Mouse (Mus musculus) lung, embryonic 14.5 days (tissue): ENCODE measurements at regions not wholly inside any gene's neighbourhood (a gene's known extent, or its start where the extent isn't known, plus 50 kb on each side); places are given as distances from the start of the nearest gene placed in this dataset.

Source experiments
- ATAC-seq: fragments of 200-750 bp; cut with Nextera tagmentation; 2 replicates; pipeline ENCODE4 v1.8.0; 2017; ENCODE audit warnings: mild to moderate bottlenecking, moderate TSS enrichment, moderate library complexity; ENCODE audit not compliant: insufficient read depth
- DNase-seq: peaks from one replicate; pipeline ENCODE4 v3.0.0-alpha.2; 2015
- H3K27ac ChIP-seq: fragments of 300-500 bp; sonication (generic); 2 replicates; pipeline ENCODE4 v1.5.1; 2014; ENCODE audit warnings: low read depth, mild to moderate bottlenecking, moderate library complexity
- H3K27me3 ChIP-seq: fragments of 300-500 bp; sonication (generic); 2 replicates; pipeline ENCODE4 v1.6.1; 2014; ENCODE audit warnings: low read length, control low read depth; ENCODE audit not compliant: insufficient read depth
- H3K36me3 ChIP-seq: fragments of 300-500 bp; sonication (generic); 2 replicates; pipeline ENCODE4 v1.6.1; 2014; ENCODE audit warnings: control low read depth; ENCODE audit not compliant: insufficient read depth
- H3K4me1 ChIP-seq: fragments of 300-500 bp; sonication (generic); 2 replicates; pipeline ENCODE4 v1.6.1; 2014; ENCODE audit warnings: antibody characterized with exemption, control low read depth; ENCODE audit not compliant: insufficient read depth
- H3K4me2 ChIP-seq: fragments of 300-500 bp; sonication (generic); 2 replicates; pipeline ENCODE4 v1.6.1; 2014; ENCODE audit warnings: mild to moderate bottlenecking
- H3K4me3 ChIP-seq: fragments of 300-500 bp; sonication (generic); 2 replicates; pipeline ENCODE4 v1.5.1; 2014; ENCODE audit warnings: low read depth, low read length
- H3K9ac ChIP-seq: fragments of 300-500 bp; sonication (generic); 2 replicates; pipeline ENCODE4 v1.6.1; 2014
- H3K9me3 ChIP-seq: fragments of 300-500 bp; sonication (generic); 2 replicates; pipeline ENCODE4 v1.6.1; 2016; ENCODE audit warnings: low read depth, low read length, control low read depth
- CTCF ChIP-seq: IDR thresholded peaks from 2 replicates; pipeline ENCODE4 v1.5.1; 2016; ENCODE audit warnings: antibody characterized with exemption, low read depth
- WGBS: fragments of 180-500 bp; shearing (Covaris S2); extraction: QIAGEN DNeasy Blood & Tissue Kit; methylation state at CpG from one replicate; pipeline ENCODE4 v1.1.7; 2014; 5-methylcytosine and 5-hydroxymethylcytosine counted together

DNA sequence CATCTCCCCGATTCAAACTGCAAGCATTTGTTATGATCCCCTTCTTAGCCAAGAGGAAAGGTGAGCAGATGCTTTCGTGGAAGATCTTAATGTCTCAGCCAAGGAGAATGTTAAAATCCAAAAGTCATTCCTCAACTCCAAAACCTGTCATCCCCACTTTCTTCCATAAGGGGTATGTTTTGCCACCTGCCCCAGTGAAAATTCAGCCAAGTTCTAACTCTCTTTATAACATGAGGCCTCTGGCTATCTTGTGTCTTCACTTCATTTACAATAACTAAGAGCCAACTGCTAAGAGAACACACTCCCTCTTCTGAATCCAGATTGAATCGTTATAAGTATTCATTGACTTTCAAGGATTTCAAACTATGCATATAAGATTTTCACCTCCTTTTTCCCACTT, 246.7 kb upstream of the Adam34 start:
- H3K27ac ChIP-seq = no peak overlapping the region
- H3K4me1 ChIP-seq = no peaks in the 10 kb centered on the region
- no peak for DNase-seq
- WGBS = 67% methylated on average over 3 of the region's 3 CpGs
- no peaks in the 10 kb centered on the region for H3K9me3 ChIP-seq
- no peak overlapping the region for H3K4me2 ChIP-seq
- no peak for ATAC-seq
- H3K9ac ChIP-seq = no peak overlapping the region
- no peaks in the 10 kb centered on the region for H3K36me3 ChIP-seq
- no peak for TF ChIP-seq CTCF
- no peak overlapping the region for H3K4me3 ChIP-seq
- H3K27me3 ChIP-seq = no peaks in the 10 kb centered on the region

DNA sequence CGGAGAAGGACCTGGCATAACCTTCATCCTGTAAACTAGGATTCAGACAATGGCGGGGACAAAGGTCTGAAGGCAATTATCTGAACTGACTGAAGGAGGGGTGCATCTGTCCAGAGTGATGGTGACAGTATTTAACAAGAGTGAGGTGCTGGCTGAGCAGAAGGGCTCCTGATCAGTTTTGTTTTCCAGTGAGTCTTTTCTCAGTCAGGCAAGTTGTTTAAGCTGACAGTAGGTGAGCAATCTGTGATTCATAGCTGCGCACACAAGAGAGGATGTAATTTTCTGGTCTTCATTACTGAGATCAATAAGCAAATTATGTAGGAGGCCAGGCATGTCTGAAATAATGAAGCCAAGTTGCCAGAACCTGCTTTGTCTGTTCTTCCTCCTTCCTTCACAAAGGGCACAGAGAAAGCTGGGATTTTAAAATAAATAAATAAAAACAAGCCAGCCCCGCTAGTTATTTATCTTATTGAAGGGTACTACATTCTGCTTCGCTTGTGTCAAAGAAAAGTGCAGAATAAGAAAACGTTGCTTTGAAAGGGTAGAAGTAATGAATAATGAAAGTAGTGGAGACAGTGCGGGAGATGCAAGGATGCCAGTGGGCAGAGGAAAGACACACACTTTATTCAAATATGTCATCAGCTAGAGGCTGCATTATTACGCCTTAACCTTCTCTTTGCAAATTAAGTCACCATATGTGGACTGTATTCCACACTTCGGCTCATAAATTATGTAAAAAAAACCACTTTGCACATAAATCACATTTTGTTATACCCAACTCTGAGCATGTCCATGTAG, 239.6 kb upstream of the Adam34 start:
- ATAC-seq (no peak), DNase-seq (peak; percentile 2)
- no peak overlapping the region for H3K4me3 ChIP-seq
- WGBS = 29% methylated on average over 9 of the region's 9 CpGs
- H3K4me1 ChIP-seq = no peaks in the 10 kb centered on the region
- no peaks in the 10 kb centered on the region for H3K9me3 ChIP-seq
- H3K27ac ChIP-seq = no peak overlapping the region
- no peaks in the 10 kb centered on the region for H3K36me3 ChIP-seq
- no peak for TF ChIP-seq CTCF
- H3K4me2 ChIP-seq = peak overlapping the region; percentile 39
- no peak overlapping the region for H3K9ac ChIP-seq
- H3K27me3 ChIP-seq = no peaks in the 10 kb centered on the region

GRCm38 (mm10) chr8:43948807-43949206, 239.0 kb upstream of the Adam34 start:
- DNase-seq (peak; percentile 27), ATAC-seq (no peak; the same call in 1 of the 2 replicates)
- no peak for TF ChIP-seq CTCF
- H3K4me2 ChIP-seq = peak overlapping the region; percentile 39
- no peak overlapping the region for H3K27ac ChIP-seq
- no peaks in the 10 kb centered on the region for H3K27me3 ChIP-seq
- H3K4me1 ChIP-seq = no peaks in the 10 kb centered on the region
- H3K9ac ChIP-seq = no peak overlapping the region
- H3K36me3 ChIP-seq = no peaks in the 10 kb centered on the region
- no peak overlapping the region for H3K4me3 ChIP-seq
- no peaks in the 10 kb centered on the region for H3K9me3 ChIP-seq
- WGBS = 3% methylated on average over 6 of the region's 6 CpGs

DNA sequence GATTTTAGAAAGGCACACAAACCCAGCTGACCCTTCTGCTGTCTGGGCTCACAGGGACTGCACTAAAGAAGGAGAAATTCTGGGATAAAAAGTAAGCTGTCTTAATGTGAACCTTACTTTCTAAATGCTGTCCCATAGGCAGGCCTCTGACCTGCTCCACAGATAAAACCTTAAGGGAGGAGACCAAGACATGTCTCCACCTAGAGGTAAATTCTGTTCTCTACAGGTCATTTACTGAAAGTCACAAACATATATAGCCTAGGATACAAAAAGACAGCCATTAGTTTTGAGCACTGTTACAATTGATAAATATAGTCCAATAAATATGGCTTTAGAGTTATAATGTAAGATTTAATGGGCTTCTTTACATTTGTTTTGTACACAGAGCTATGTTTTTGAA, 221.9 kb upstream of the Adam34 start:
- Histone ChIP-seq H3K9ac (no peak overlapping the region), H3K27me3 (no peaks in the 10 kb centered on the region), H3K36me3 (no peaks in the 10 kb centered on the region), H3K4me1 (no peaks in the 10 kb centered on the region), H3K4me2 (no peak overlapping the region), H3K4me3 (no peak overlapping the region), H3K27ac (no peak overlapping the region), H3K9me3 (no peaks in the 10 kb centered on the region)
- no peak for TF ChIP-seq CTCF
- peak; percentile 26 for DNase-seq
- no peak for ATAC-seq

GRCm38 (mm10) chr8:43922982-43923381, 213.1 kb upstream of the Adam34 start:
- Histone ChIP-seq H3K4me1 (no peaks in the 10 kb centered on the region), H3K36me3 (no peaks in the 10 kb centered on the region), H3K9me3 (no peaks in the 10 kb centered on the region), H3K9ac (no peak overlapping the region), H3K4me2 (no peak overlapping the region), H3K27me3 (no peaks in the 10 kb centered on the region), H3K27ac (no peak overlapping the region), H3K4me3 (no peak overlapping the region)
- DNase-seq (no peak), ATAC-seq (no peak)
- TF ChIP-seq CTCF = no peak
- WGBS = 74% methylated on average over 3 of the region's 3 CpGs

DNA sequence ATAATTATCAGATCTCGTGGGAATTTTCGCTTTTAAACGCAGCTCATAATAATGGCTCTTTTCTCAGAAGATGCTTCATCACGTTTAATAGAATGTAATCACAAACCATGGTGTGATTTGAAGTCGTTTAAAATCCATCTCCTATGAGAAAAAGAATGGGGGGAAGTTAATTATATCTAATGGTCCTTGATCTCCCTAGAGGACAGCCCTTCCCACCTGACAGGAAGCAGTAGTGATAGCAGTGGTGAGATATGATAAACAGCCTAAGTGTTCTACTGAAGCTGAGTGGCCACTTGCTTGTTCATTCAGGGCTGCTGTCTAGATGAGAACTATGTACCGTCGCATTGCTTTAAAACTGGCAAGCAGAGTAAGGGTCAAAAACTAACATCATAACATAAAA, 211.4 kb upstream of the Adam34 start:
- H3K4me2 ChIP-seq = no peak overlapping the region
- DNase-seq (no peak), ATAC-seq (no peak)
- no peak for TF ChIP-seq CTCF
- no peaks in the 10 kb centered on the region for H3K9me3 ChIP-seq
- no peaks in the 10 kb centered on the region for H3K4me1 ChIP-seq
- no peaks in the 10 kb centered on the region for H3K27me3 ChIP-seq
- H3K4me3 ChIP-seq = no peak overlapping the region
- H3K27ac ChIP-seq = no peak overlapping the region
- no peak overlapping the region for H3K9ac ChIP-seq
- WGBS = 62% methylated on average over 7 of the region's 7 CpGs
- no peaks in the 10 kb centered on the region for H3K36me3 ChIP-seq

- Histone ChIP-seq H3K27ac (no peak overlapping the region), H3K27me3 (no peaks in the 10 kb centered on the region), H3K9me3 (no peaks in the 10 kb centered on the region), H3K4me3 (no peak overlapping the region), H3K4me2 (no peak overlapping the region), H3K9ac (no peak overlapping the region), H3K36me3 (no peaks in the 10 kb centered on the region), H3K4me1 (no peaks in the 10 kb centered on the region)
- no peak for TF ChIP-seq CTCF
- ATAC-seq (no peak), DNase-seq (peak; percentile 57)
- WGBS = 36% methylated on average over 3 of the region's 3 CpGs
These were observed 196.3 kb upstream of the Adam34 start for GRCm38 (mm10) chr8:43906119-43906518.
